ENCODE assay signal across 29 mouse cellular contexts in genomic region chr3:149496122-149496521, GRCm38 (mm10).
DNase-seq lines count a peak whose midpoint lies in the region; ATAC-seq and TF ChIP-seq lines count a peak whose summit lies in the region.
"Had no signal": no experiment of that assay in that cellular context is flagged by ENCODE, and none has a peak within 500 bp of the region (broad histone marks: within the 10 kb centered on the region; RNA-seq: fewer than 3 reads in every experiment).

No protein-coding gene starts in this region.

- H3K9me3 ChIP-seq in lung, postnatal 0 days (ENCODE audit: low read length): no peaks in the 10 kb centered on the region
- H3K9me3 ChIP-seq in limb, embryonic 14.5 days (ENCODE audit: control insufficient read depth, low read length): no peaks in the 10 kb centered on the region
- H3K9me3 ChIP-seq in stomach, postnatal 0 days (ENCODE audit: control insufficient read depth, low read length): no peaks in the 10 kb centered on the region
- H3K9me3 ChIP-seq: heart, embryonic 13.5 days; hindbrain, embryonic 10.5 days; hindbrain, embryonic 15.5 days; liver, embryonic 15.5 days; midbrain, embryonic 13.5 days; neural tube, embryonic 13.5 days had no signal

- no peak for TF ChIP-seq CTCF in lung, postnatal 0 days (IDR thresholded peaks at IDR 0.05)
- no peak for TF ChIP-seq CTCF in stomach, postnatal 0 days (IDR thresholded peaks at IDR 0.05; ENCODE audit: low read depth)

- no peaks in the 10 kb centered on the region for H3K36me3 ChIP-seq in lung, postnatal 0 days (ENCODE audit: insufficient read depth, low read length)
- no peaks in the 10 kb centered on the region for H3K36me3 ChIP-seq in limb, embryonic 14.5 days (ENCODE audit: control insufficient read depth, insufficient read depth, low read length)
- no peaks in the 10 kb centered on the region for H3K36me3 ChIP-seq in stomach, postnatal 0 days (ENCODE audit: control insufficient read depth, insufficient read depth, low read length)
- H3K36me3 ChIP-seq: heart, embryonic 13.5 days; hindbrain, embryonic 10.5 days; hindbrain, embryonic 15.5 days; liver, embryonic 15.5 days; midbrain, embryonic 13.5 days; neural tube, embryonic 13.5 days had no signal

- H3K9ac ChIP-seq in lung, postnatal 0 days (replicated peaks; ENCODE audit: low read depth): no peak overlapping the region
- H3K9ac ChIP-seq in limb, embryonic 14.5 days (ENCODE audit: low read depth, low read length, severe bottlenecking): no peak overlapping the region
- H3K9ac ChIP-seq in stomach, postnatal 0 days (ENCODE audit: low read length): no peak overlapping the region
- H3K9ac ChIP-seq: forebrain, postnatal 0 days; heart, embryonic 13.5 days; hindbrain, embryonic 15.5 days; liver, embryonic 15.5 days; lung, embryonic 14.5 days; midbrain, embryonic 13.5 days; neural tube, embryonic 13.5 days had no signal

- WGBS in lung, postnatal 0 days: 60% methylated on average over 2 of the region's 2 CpGs
- 20% methylated on average over 2 of the region's 2 CpGs for WGBS in limb, embryonic 14.5 days
- WGBS in stomach, postnatal 0 days: 42% methylated on average over 2 of the region's 2 CpGs

- no peaks in the 10 kb centered on the region for H3K4me1 ChIP-seq in lung, postnatal 0 days (ENCODE audit: insufficient read depth, low read depth, low read length)
- peaks cover 16% of the 10 kb centered on the region for H3K4me1 ChIP-seq in limb, embryonic 14.5 days (ENCODE audit: control insufficient read depth, insufficient read depth, low read length)
- no peaks in the 10 kb centered on the region for H3K4me1 ChIP-seq in stomach, postnatal 0 days (replicated peaks; ENCODE audit: control insufficient read depth, insufficient read depth)
- H3K4me1 ChIP-seq: heart, embryonic 13.5 days; hindbrain, embryonic 10.5 days; hindbrain, embryonic 15.5 days; liver, embryonic 15.5 days; megakaryocyte, embryonic 14.5 days; midbrain, embryonic 13.5 days; neural tube, embryonic 13.5 days had no signal

- TF ChIP-seq EP300 in lung, postnatal 0 days (IDR thresholded peaks at IDR 0.05): 0 out of 2 replicates have a peak, but pooled peaks have one; percentile 46
- TF ChIP-seq EP300 in stomach, postnatal 0 days (optimal IDR thresholded peaks at IDR 0.05): no peak

- H3K4me2 ChIP-seq in lung, postnatal 0 days (replicated peaks; ENCODE audit: low read depth, low read length): no peak overlapping the region
- no peak overlapping the region for H3K4me2 ChIP-seq in limb, embryonic 14.5 days (replicated peaks; ENCODE audit: low read depth, low read length, severe bottlenecking)
- H3K4me2 ChIP-seq in stomach, postnatal 0 days (replicated peaks; ENCODE audit: low read depth): no peak overlapping the region
- H3K4me2 ChIP-seq: heart, embryonic 13.5 days; hindbrain, embryonic 15.5 days; liver, embryonic 15.5 days; lung, embryonic 14.5 days; midbrain, embryonic 13.5 days; neural tube, embryonic 13.5 days had no signal

- peak; percentile 19 for DNase-seq in adrenal gland, adult 2 months
- no peak for DNase-seq in adrenal gland, postnatal 10 days
- DNase-seq in lung, postnatal 0 days (ENCODE audit: low spot score): peak; percentile 60
- DNase-seq in lung, postnatal 36 days: no peak
- DNase-seq in limb, embryonic 14.5 days (ENCODE audit: low spot score): peak; percentile 57
- no peak for DNase-seq in stomach, postnatal 0 days (ENCODE audit: low spot score)
- DNase-seq in ovary, postnatal 36 days (ENCODE audit: low spot score): no peak
- DNase-seq: adrenal gland, adult 8-10 months; cerebellum, adult 11-12 months; cerebellum, postnatal 10 days; forebrain, postnatal 0 days; heart, adult 2 months; heart, postnatal 10 days; kidney, postnatal 25 days; thymus, postnatal 14 days had no signal

- peak; percentile 57 for ATAC-seq in lung, postnatal 0 days
- peak; percentile 47; the same call in 1 of the 2 replicates for ATAC-seq in limb, embryonic 14.5 days (ENCODE audit: low FRiP score, low read depth)
- peak; percentile 69 for ATAC-seq in stomach, postnatal 0 days (ENCODE audit: low FRiP score, low TSS enrichment)
- no peak for ATAC-seq in megakaryocyte-erythroid progenitor cell, adult 5-6 weeks (replicated peaks; ENCODE audit: low FRiP score, low TSS enrichment, poor library complexity, severe bottlenecking)
- ATAC-seq: activated CD4-positive, CD25-positive, alpha-beta regulatory T cell, adult 4 months; forebrain, postnatal 0 days; inflammation-experienced regulatory T-cells, adult 6 months; midbrain, embryonic 13.5 days had no signal

- no peak for TF ChIP-seq POLR2A in limb, embryonic 14.5 days (IDR thresholded peaks at IDR 0.05; ENCODE audit: borderline replicate concordance, extremely low read depth, insufficient read depth, insufficient read length)

- no peak overlapping the region for H3K4me3 ChIP-seq in lung, postnatal 0 days (ENCODE audit: low read depth, low read length)
- H3K4me3 ChIP-seq in limb, embryonic 14.5 days (replicated peaks; ENCODE audit: low read length): no peak overlapping the region
- H3K4me3 ChIP-seq in stomach, postnatal 0 days (ENCODE audit: low read depth, low read length): no peak overlapping the region
- H3K4me3 ChIP-seq: erythroblast, embryonic 14.5 days; heart, adult 2 months; heart, embryonic 13.5 days; hindbrain, embryonic 10.5 days; hindbrain, embryonic 15.5 days; layer of hippocampus, adult 2 months; liver, embryonic 15.5 days; megakaryocyte, embryonic 14.5 days; midbrain, embryonic 13.5 days; neural tube, embryonic 13.5 days had no signal

- H3K27ac ChIP-seq in lung, postnatal 0 days (ENCODE audit: low read length): no peak overlapping the region
- H3K27ac ChIP-seq in limb, embryonic 14.5 days (replicated peaks; ENCODE audit: low read depth, low read length): no peak overlapping the region
- H3K27ac ChIP-seq in stomach, postnatal 0 days (replicated peaks): peak overlapping the region; percentile 73
- H3K27ac ChIP-seq: heart, adult 2 months; heart, embryonic 13.5 days; hindbrain, embryonic 10.5 days; hindbrain, embryonic 15.5 days; layer of hippocampus, adult 2 months; liver, embryonic 15.5 days; midbrain, embryonic 13.5 days; neural tube, embryonic 13.5 days had no signal

- H3K27me3 ChIP-seq in lung, postnatal 0 days (replicated peaks; ENCODE audit: insufficient read depth, low read length): no peaks in the 10 kb centered on the region
- H3K27me3 ChIP-seq in limb, embryonic 14.5 days (ENCODE audit: control insufficient read depth, insufficient read depth, low read length): no peaks in the 10 kb centered on the region
- H3K27me3 ChIP-seq in stomach, postnatal 0 days (ENCODE audit: control insufficient read depth, insufficient read depth, low read length): no peaks in the 10 kb centered on the region
- H3K27me3 ChIP-seq: CH12.LX; heart, embryonic 13.5 days; hindbrain, embryonic 15.5 days; liver, embryonic 15.5 days; megakaryocyte, embryonic 14.5 days; midbrain, embryonic 13.5 days; neural tube, embryonic 13.5 days had no signal

Comparison
In these comparisons a context has a peak if more than half of its experiments do, and no peak if none do; other contexts are left out.
1. DNase-seq: peak in adrenal gland, adult 2 months (single experiment), lung, postnatal 0 days (single experiment) and limb, embryonic 14.5 days (single experiment); none in adrenal gland, postnatal 10 days (single experiment), lung, postnatal 36 days (single experiment), stomach, postnatal 0 days (single experiment) and ovary, postnatal 36 days (single experiment).